Mouse (Mus musculus) hindbrain, embryonic 12.5 days (tissue): ENCODE results near the gene Pmf1. TPM values are rescaled to one million over a fixed set of nuclear protein-coding genes. Genes with fewer than 3 reads are reported as not detected.
"Not testable (repeated sequence)": the region's sequence is repeated elsewhere in the genome, so short reads cannot be mapped to it uniquely, and the experiment has no call there.

Source experiments
- ATAC-seq: fragments of 200-750 bp; cut with Nextera tagmentation; 2 replicates; pipeline ENCODE4 v1.8.0; 2017; ENCODE audit warnings: moderate TSS enrichment; ENCODE audit not compliant: low FRiP score
- H3K27ac ChIP-seq: fragments of 300-500 bp; sonication (generic); 2 replicates; pipeline ENCODE4 v1.5.1; 2016; ENCODE audit warnings: mild to moderate bottlenecking
- H3K27me3 ChIP-seq: fragments of 300-500 bp; sonication (generic); 2 replicates; pipeline ENCODE4 v1.6.1; 2016; ENCODE audit warnings: mild to moderate bottlenecking
- H3K36me3 ChIP-seq: fragments of 300-500 bp; sonication (generic); 2 replicates; pipeline ENCODE4 v1.6.1; 2016; ENCODE audit warnings: mild to moderate bottlenecking
- H3K4me1 ChIP-seq: fragments of 300-500 bp; sonication (generic); 2 replicates; pipeline ENCODE4 v1.6.1; 2016
- H3K4me2 ChIP-seq: fragments of 300-500 bp; sonication (generic); replicated peaks from 2 replicates; pipeline ENCODE4 v1.6.1; 2016; ENCODE audit warnings: mild to moderate bottlenecking
- H3K4me3 ChIP-seq: fragments of 300-500 bp; sonication (generic); 2 replicates; pipeline ENCODE4 v1.5.1; 2016; ENCODE audit warnings: mild to moderate bottlenecking
- H3K9ac ChIP-seq: fragments of 300-500 bp; sonication (generic); 2 replicates; pipeline ENCODE4 v1.6.1; 2016; ENCODE audit warnings: mild to moderate bottlenecking, moderate library complexity
- H3K9me3 ChIP-seq: fragments of 300-500 bp; sonication (generic); replicated peaks from 2 replicates; pipeline ENCODE4 v1.6.1; 2016; ENCODE audit warnings: mild to moderate bottlenecking
- WGBS: fragments of 180-500 bp; shearing (Covaris S2); methylation state at CpG from one replicate; pipeline ENCODE4 v1.1.7; 2016; 5-methylcytosine and 5-hydroxymethylcytosine counted together
- polyA plus RNA-seq: library from polyadenylated mRNA; unstranded; fragments of >200 nt; fragmentation: Nextera tagmentation; extraction: Ambion mirVana; gene quantifications from 2 replicates; pipeline ENCODE4 v1.2.1, GENCODE M21; 2016

Pmf1 gene
- polyA plus RNA-seq, 1 experiment from 2014 or later = 82.3 TPM

GRCm38 (mm10) chr3:88410645-88411031 is 507 bp upstream of the Pmf1 start:
- Histone ChIP-seq H3K4me2 (peak overlapping the region; percentile 72), H3K27ac (peak overlapping the region; percentile 85), H3K27me3 (no peaks in the 10 kb centered on the region), H3K9ac (0 out of 2 replicates have a peak overlapping the region, but pooled peaks have one; percentile 86), H3K4me1 (peaks cover 22% of the 10 kb centered on the region), H3K4me3 (peak overlapping the region; percentile 75), H3K9me3 (no peaks in the 10 kb centered on the region), H3K36me3 (peaks cover 27% of the 10 kb centered on the region)
- no peak for ATAC-seq
- 34% methylated on average over 7 of the region's 7 CpGs for WGBS

GRCm38 (mm10) chr3:88408953-88409352 is 1.2 kb downstream of the Pmf1 start:
- H3K4me1 ChIP-seq = peaks cover 22% of the 10 kb centered on the region
- H3K4me2 ChIP-seq = peak overlapping the region; percentile 72
- H3K27me3 ChIP-seq = no peaks in the 10 kb centered on the region
- H3K9me3 ChIP-seq = no peaks in the 10 kb centered on the region
- H3K36me3 ChIP-seq = peaks cover 24% of the 10 kb centered on the region
- H3K27ac ChIP-seq = no peak overlapping the region
- no peak for ATAC-seq
- peak overlapping the region; percentile 75 for H3K4me3 ChIP-seq
- peak overlapping the region; percentile 86 for H3K9ac ChIP-seq
- WGBS = 61% methylated on average over 5 of the region's 5 CpGs

- Histone ChIP-seq H3K4me3 (no peak overlapping the region), H3K9me3 (no peaks in the 10 kb centered on the region), H3K4me1 (peaks cover 22% of the 10 kb centered on the region), H3K4me2 (no peak overlapping the region), H3K27ac (no peak overlapping the region; the same call in 1 of the 2 replicates), H3K27me3 (no peaks in the 10 kb centered on the region), H3K36me3 (peaks cover 10% of the 10 kb centered on the region; the same call in 1 of the 2 replicates), H3K9ac (no peak overlapping the region)
- ATAC-seq = no peak
- WGBS = 50% methylated on average over 7 of the region's 7 CpGs
Observed at GRCm38 (mm10) chr3:88407529-88407928, 2.6 kb downstream of the Pmf1 start.

GRCm38 (mm10) chr3:88407090-88407489 is 3.0 kb downstream of the Pmf1 start:
- ATAC-seq = peak; percentile 17; the same call in 1 of the 2 replicates
- no peak overlapping the region for H3K9ac ChIP-seq
- peaks cover 22% of the 10 kb centered on the region for H3K4me1 ChIP-seq
- 2% methylated on average over 2 of the region's 2 CpGs for WGBS
- no peak overlapping the region for H3K4me2 ChIP-seq
- H3K36me3 ChIP-seq = peaks cover 6% of the 10 kb centered on the region; the same call in 1 of the 2 replicates
- no peak overlapping the region for H3K4me3 ChIP-seq
- no peaks in the 10 kb centered on the region for H3K27me3 ChIP-seq
- no peaks in the 10 kb centered on the region for H3K9me3 ChIP-seq
- no peak overlapping the region; the same call in 1 of the 2 replicates for H3K27ac ChIP-seq

GRCm38 (mm10) chr3:88403522-88404230 is 6.5 kb downstream of the Pmf1 start:
- Histone ChIP-seq H3K4me1 (peaks cover 6% of the 10 kb centered on the region), H3K27me3 (no peaks in the 10 kb centered on the region), H3K36me3 (no peaks in the 10 kb centered on the region), H3K9ac (no peak overlapping the region), H3K27ac (no peak overlapping the region), H3K4me2 (no peak overlapping the region), H3K4me3 (no peak overlapping the region), H3K9me3 (no peaks in the 10 kb centered on the region)
- no peak for ATAC-seq
- 95% methylated on average over 10 of the region's 10 CpGs for WGBS

GRCm38 (mm10) chr3:88398666-88399065 is 11.5 kb downstream of the Pmf1 start:
- Histone ChIP-seq H3K9me3 (no peaks in the 10 kb centered on the region), H3K4me3 (no peak overlapping the region), H3K36me3 (peaks cover 14% of the 10 kb centered on the region), H3K4me1 (no peaks in the 10 kb centered on the region), H3K27me3 (no peaks in the 10 kb centered on the region), H3K9ac (no peak overlapping the region), H3K4me2 (no peak overlapping the region), H3K27ac (no peak overlapping the region)
- no peak for ATAC-seq
- 74% methylated on average over 2 of the region's 2 CpGs for WGBS

- Histone ChIP-seq H3K27me3 (no peaks in the 10 kb centered on the region), H3K9ac (no peak overlapping the region), H3K27ac (no peak overlapping the region), H3K36me3 (peaks cover 14% of the 10 kb centered on the region), H3K4me1 (no peaks in the 10 kb centered on the region), H3K4me3 (no peak overlapping the region), H3K9me3 (no peaks in the 10 kb centered on the region), H3K4me2 (no peak overlapping the region)
- WGBS = 91% methylated on average over 8 of the region's 8 CpGs
- no peak for ATAC-seq
Observed at GRCm38 (mm10) chr3:88395742-88396141, 14.4 kb downstream of the Pmf1 start.

GRCm38 (mm10) chr3:88395288-88395687 is 14.8 kb downstream of the Pmf1 start:
- no peak overlapping the region for H3K27ac ChIP-seq
- H3K4me2 ChIP-seq = no peak overlapping the region
- H3K27me3 ChIP-seq = no peaks in the 10 kb centered on the region
- WGBS = 93% methylated on average over 6 of the region's 6 CpGs
- H3K4me1 ChIP-seq = no peaks in the 10 kb centered on the region
- H3K9ac ChIP-seq = no peak overlapping the region
- no peak for ATAC-seq
- no peaks in the 10 kb centered on the region for H3K9me3 ChIP-seq
- H3K4me3 ChIP-seq = no peak overlapping the region
- peaks cover 15% of the 10 kb centered on the region for H3K36me3 ChIP-seq

- Histone ChIP-seq H3K27me3 (no peaks in the 10 kb centered on the region), H3K27ac (no peak overlapping the region), H3K4me3 (no peak overlapping the region), H3K9me3 (no peaks in the 10 kb centered on the region), H3K36me3 (peaks cover 18% of the 10 kb centered on the region), H3K9ac (no peak overlapping the region), H3K4me2 (no peak overlapping the region), H3K4me1 (no peaks in the 10 kb centered on the region)
- no peak for ATAC-seq
- WGBS = 88% methylated on average over 9 of the region's 9 CpGs
Observed at GRCm38 (mm10) chr3:88393776-88394375, 16.3 kb downstream of the Pmf1 start.

- no peak within 1 kb of the TSS for H3K27ac ChIP-seq
- H3K27me3 ChIP-seq = no peaks in the 10 kb centered on the region
- no peak within 1 kb of the TSS for H3K4me2 ChIP-seq
- no peaks in the 10 kb centered on the region for H3K9me3 ChIP-seq
- H3K36me3 ChIP-seq = no peaks in the 10 kb centered on the region
- 0 out of 2 replicates have a peak, but pooled peaks cover 4% of the 10 kb centered on the region for H3K4me1 ChIP-seq
- H3K9ac ChIP-seq = no peak within 1 kb of the TSS
- no peak within 1 kb of the TSS for H3K4me3 ChIP-seq
- ATAC-seq = no peak
- WGBS = 76% methylated on average over 5 of the region's 5 CpGs
Observed at GRCm38 (mm10) chr3:88384364-88384763, 25.8 kb downstream of the Pmf1 start, which contains the start of gene Bglap. Gene Bglap (minus strand): TSS chr3:88384464.

- not testable (repeated sequence) for H3K27me3 ChIP-seq, H3K27ac ChIP-seq, H3K9me3 ChIP-seq, H3K36me3 ChIP-seq, H3K4me3 ChIP-seq, H3K9ac ChIP-seq, H3K4me1 ChIP-seq
- peak overlapping the region; percentile 47; the same call in 1 of the 2 replicates for H3K4me2 ChIP-seq
- ATAC-seq = peak; percentile 55
- 20% methylated on average over 1 of the region's 7 CpGs for whole genome bisulfite sequencing
Observed at GRCm38 (mm10) chr3:88382383-88382782, 27.7 kb downstream of the Pmf1 start.

GRCm38 (mm10) chr3:88381389-88382315 is 28.5 kb downstream of the Pmf1 start:
- H3K9ac ChIP-seq = peak overlapping the region; percentile 45; the same call in 1 of the 2 replicates
- peak overlapping the region; percentile 22 for H3K4me3 ChIP-seq
- not testable (repeated sequence) for H3K9me3 ChIP-seq, H3K36me3 ChIP-seq, H3K27me3 ChIP-seq, H3K4me1 ChIP-seq
- ATAC-seq = peak; percentile 92
- H3K4me2 ChIP-seq = peak overlapping the region; percentile 47
- WGBS = 6% methylated on average over 19 of the region's 22 CpGs
- peak overlapping the region; percentile 79 for H3K27ac ChIP-seq
